Mouse (Mus musculus): ENCODE data around the gene Ccnl2. TPM values are rescaled to one million over a fixed set of nuclear protein-coding genes. Genes with fewer than 3 reads are reported as not detected.

The Ccnl2 gene
- total RNA-seq, 2 experiments from 2014 or later = 79.4 to 94.2 TPM

GRCm38 (mm10) chr4:155802075-155802474 lies 10.2 kb upstream of the Ccnl2 start:
- H3K27ac ChIP-seq = no peak overlapping the region
- TF ChIP-seq CTCF (conservative IDR thresholded peaks at IDR 0.05) = no peak
- no peak for DNase-seq (ENCODE audit: low spot score in 2 of 2)
- no peak overlapping the region for H3K4me3 ChIP-seq

GRCm38 (mm10) chr4:155802741-155803339 lies 9.4 kb upstream of the Ccnl2 start, which contains the start of gene Mrpl20:
Gene Mrpl20 (plus strand): TSS chr4:155802878.
- Histone ChIP-seq H3K27ac (peak within 1 kb of the TSS; percentile 87), H3K4me3 (peak within 1 kb of the TSS; percentile 97)
- no peak for DNase-seq (ENCODE audit: low spot score in 2 of 2)
- TF ChIP-seq CTCF (conservative IDR thresholded peaks at IDR 0.05) = peak; percentile 56

- no peak for TF ChIP-seq CTCF (conservative IDR thresholded peaks at IDR 0.05)
- H3K27ac ChIP-seq = peak overlapping the region; percentile 87
- H3K4me3 ChIP-seq = peak overlapping the region; percentile 97
- DNase-seq (ENCODE audit: low spot score in 2 of 2) = peak; percentile 91 to 96
Observed at GRCm38 (mm10) chr4:155803340-155804041, 8.8 kb upstream of the Ccnl2 start.

- Histone ChIP-seq H3K27ac (no peak overlapping the region), H3K4me3 (no peak overlapping the region)
- no peak for TF ChIP-seq CTCF (conservative IDR thresholded peaks at IDR 0.05)
- DNase-seq (ENCODE audit: low spot score in 2 of 2) = no peak
Observed at GRCm38 (mm10) chr4:155807841-155808240, 4.4 kb upstream of the Ccnl2 start.

- no peak for TF ChIP-seq CTCF (conservative IDR thresholded peaks at IDR 0.05)
- Histone ChIP-seq H3K27ac (peak overlapping the region; percentile 96), H3K4me3 (peak overlapping the region; percentile 98)
- peak in 1 of 2 experiments; percentile 15 for DNase-seq (ENCODE audit: low spot score in 2 of 2)
Observed at GRCm38 (mm10) chr4:155812665-155813181, 434 bp downstream of the Ccnl2 start.

- no peak for TF ChIP-seq CTCF (conservative IDR thresholded peaks at IDR 0.05)
- no peak overlapping the region for H3K27ac ChIP-seq
- peak in 1 of 2 experiments; percentile 9 for DNase-seq (ENCODE audit: low spot score in 2 of 2)
- no peak overlapping the region for H3K4me3 ChIP-seq
Observed at GRCm38 (mm10) chr4:155817533-155817932, 5.2 kb downstream of the Ccnl2 start.

GRCm38 (mm10) chr4:155821025-155821424 lies 8.7 kb downstream of the Ccnl2 start:
- H3K4me3 ChIP-seq = no peak overlapping the region
- no peak for DNase-seq (ENCODE audit: low spot score in 2 of 2)
- no peak overlapping the region for H3K27ac ChIP-seq
- peak; percentile 67 for TF ChIP-seq CTCF (conservative IDR thresholded peaks at IDR 0.05)

- H3K4me3 ChIP-seq = no peak overlapping the region
- no peak for DNase-seq (ENCODE audit: low spot score in 2 of 2)
- no peak for TF ChIP-seq CTCF (conservative IDR thresholded peaks at IDR 0.05)
- peak overlapping the region; percentile 12; the same call in 1 of the 2 replicates for H3K27ac ChIP-seq
Observed at GRCm38 (mm10) chr4:155823443-155823842, 11.2 kb downstream of the Ccnl2 start.

GRCm38 (mm10) chr4:155829866-155830265 lies 17.6 kb downstream of the Ccnl2 start:
- no peak for TF ChIP-seq CTCF (conservative IDR thresholded peaks at IDR 0.05)
- Histone ChIP-seq H3K4me3 (no peak overlapping the region), H3K27ac (no peak overlapping the region)
- no peak for DNase-seq (ENCODE audit: low spot score in 2 of 2)

- no peak for DNase-seq (ENCODE audit: low spot score in 2 of 2)
- peak overlapping the region; percentile 94; the same call in 1 of the 2 replicates for H3K27ac ChIP-seq
- no peak for TF ChIP-seq CTCF (conservative IDR thresholded peaks at IDR 0.05)
- peak overlapping the region; percentile 86 for H3K4me3 ChIP-seq
Observed at GRCm38 (mm10) chr4:155830596-155830995, 18.3 kb downstream of the Ccnl2 start.

- H3K4me3 ChIP-seq = peak within 1 kb of the TSS; percentile 86
- peak; percentile 94 to 96 for DNase-seq (ENCODE audit: low spot score in 2 of 2)
- peak; percentile 79 for TF ChIP-seq CTCF (conservative IDR thresholded peaks at IDR 0.05)
- peak within 1 kb of the TSS; percentile 94 for H3K27ac ChIP-seq
Observed at GRCm38 (mm10) chr4:155831205-155831766, 19.0 kb downstream of the Ccnl2 start, which contains the start of gene Aurkaip1. Gene Aurkaip1 (plus strand): TSS chr4:155831272.

- H3K27ac ChIP-seq = peak overlapping the region; percentile 94
- peak in 1 of 2 experiments; percentile 37 for DNase-seq (ENCODE audit: low spot score in 2 of 2)
- H3K4me3 ChIP-seq = peak overlapping the region; percentile 86
- no peak for TF ChIP-seq CTCF (conservative IDR thresholded peaks at IDR 0.05)
Observed at GRCm38 (mm10) chr4:155831831-155832230, 19.5 kb downstream of the Ccnl2 start.

GRCm38 (mm10) chr4:155832321-155832720 lies 20.0 kb downstream of the Ccnl2 start:
- peak overlapping the region; percentile 94 for H3K27ac ChIP-seq
- no peak for TF ChIP-seq CTCF (conservative IDR thresholded peaks at IDR 0.05)

More at GRCm38 (mm10) chr4:155832321-155832720, 20.0 kb downstream of the Ccnl2 start:
- DNase-seq (ENCODE audit: low spot score in 2 of 2) = no peak
- peak overlapping the region; percentile 86 for H3K4me3 ChIP-seq

Data from layer of hippocampus, adult 2 months (tissue).